Mouse (Mus musculus): ENCODE data around the gene Prnp. TPM values are rescaled to one million over a fixed set of nuclear protein-coding genes. Genes with fewer than 3 reads are reported as not detected.

Gene Prnp
- polyA plus RNA-seq, 1 experiment: 8.8 TPM

- TF ChIP-seq FLI1 (IDR thresholded peaks at IDR 0.05; ENCODE audit: low read length) (no peak), GATA1 (IDR thresholded peaks at IDR 0.05; ENCODE audit: borderline replicate concordance, low read length) (no peak)
- Histone ChIP-seq H3K9me3 (no peaks in the 10 kb centered on the region), H3K36me3 (replicated peaks; ENCODE audit: low read length) (no peaks in the 10 kb centered on the region), H3K4me3 (replicated peaks) (no peak overlapping the region), H3K27me3 (replicated peaks) (peaks cover 46% of the 10 kb centered on the region), H3K4me1 (peaks cover 29% of the 10 kb centered on the region)
Measured at GRCm38 (mm10) chr2:131883136-131883535, 26.6 kb upstream of the Prnp start.

- H3K9me3 ChIP-seq: no peaks in the 10 kb centered on the region
- H3K36me3 ChIP-seq (replicated peaks; ENCODE audit: low read length): no peaks in the 10 kb centered on the region
- no peak for TF ChIP-seq GATA1 (IDR thresholded peaks at IDR 0.05; ENCODE audit: borderline replicate concordance, low read length)
- no peak for TF ChIP-seq FLI1 (IDR thresholded peaks at IDR 0.05; ENCODE audit: low read length)
- H3K4me1 ChIP-seq: peaks cover 56% of the 10 kb centered on the region
- H3K4me3 ChIP-seq (replicated peaks): no peak overlapping the region
- peaks cover 47% of the 10 kb centered on the region for H3K27me3 ChIP-seq (replicated peaks)
Measured at GRCm38 (mm10) chr2:131886503-131887160, 23.1 kb upstream of the Prnp start.

- Histone ChIP-seq H3K4me3 (replicated peaks) (peak overlapping the region; percentile 71), H3K4me1 (peaks cover 62% of the 10 kb centered on the region), H3K27me3 (replicated peaks) (peaks cover 34% of the 10 kb centered on the region), H3K36me3 (replicated peaks; ENCODE audit: low read length) (no peaks in the 10 kb centered on the region), H3K9me3 (no peaks in the 10 kb centered on the region)
- TF ChIP-seq FLI1 (IDR thresholded peaks at IDR 0.05; ENCODE audit: low read length): no peak
- TF ChIP-seq GATA1 (IDR thresholded peaks at IDR 0.05; ENCODE audit: borderline replicate concordance, low read length): no peak
Measured at GRCm38 (mm10) chr2:131888233-131888632, 21.5 kb upstream of the Prnp start.

GRCm38 (mm10) chr2:131892534-131892933 lies 17.2 kb upstream of the Prnp start:
- H3K4me1 ChIP-seq: peaks cover 47% of the 10 kb centered on the region
- peak overlapping the region; percentile 42 for H3K4me3 ChIP-seq (replicated peaks)
- TF ChIP-seq FLI1 (IDR thresholded peaks at IDR 0.05; ENCODE audit: low read length) (no peak), GATA1 (IDR thresholded peaks at IDR 0.05; ENCODE audit: borderline replicate concordance, low read length) (no peak)
- H3K36me3 ChIP-seq (replicated peaks; ENCODE audit: low read length): no peaks in the 10 kb centered on the region
- H3K9me3 ChIP-seq: no peaks in the 10 kb centered on the region
- peaks cover 14% of the 10 kb centered on the region for H3K27me3 ChIP-seq (replicated peaks)

GRCm38 (mm10) chr2:131895106-131895505 lies 14.6 kb upstream of the Prnp start:
- TF ChIP-seq GATA1 (IDR thresholded peaks at IDR 0.05; ENCODE audit: borderline replicate concordance, low read length) (no peak), FLI1 (IDR thresholded peaks at IDR 0.05; ENCODE audit: low read length) (no peak)
- no peaks in the 10 kb centered on the region for H3K9me3 ChIP-seq
- H3K27me3 ChIP-seq (replicated peaks): peaks cover 3% of the 10 kb centered on the region
- peaks cover 27% of the 10 kb centered on the region for H3K4me1 ChIP-seq
- H3K36me3 ChIP-seq (replicated peaks; ENCODE audit: low read length): no peaks in the 10 kb centered on the region
- H3K4me3 ChIP-seq (replicated peaks): no peak overlapping the region

GRCm38 (mm10) chr2:131896011-131896410 lies 13.7 kb upstream of the Prnp start:
- peaks cover 18% of the 10 kb centered on the region for H3K4me1 ChIP-seq
- no peak overlapping the region for H3K4me3 ChIP-seq (replicated peaks)
- H3K27me3 ChIP-seq (replicated peaks): peaks cover 2% of the 10 kb centered on the region
- TF ChIP-seq GATA1 (IDR thresholded peaks at IDR 0.05; ENCODE audit: borderline replicate concordance, low read length) (no peak), FLI1 (IDR thresholded peaks at IDR 0.05; ENCODE audit: low read length) (no peak)
- no peaks in the 10 kb centered on the region for H3K36me3 ChIP-seq (replicated peaks; ENCODE audit: low read length)
- no peaks in the 10 kb centered on the region for H3K9me3 ChIP-seq

- Histone ChIP-seq H3K36me3 (replicated peaks; ENCODE audit: low read length) (no peaks in the 10 kb centered on the region), H3K27me3 (replicated peaks) (peaks cover 2% of the 10 kb centered on the region), H3K4me3 (replicated peaks) (no peak overlapping the region), H3K4me1 (peaks cover 5% of the 10 kb centered on the region), H3K9me3 (no peaks in the 10 kb centered on the region)
- no peak for TF ChIP-seq FLI1 (IDR thresholded peaks at IDR 0.05; ENCODE audit: low read length)
- TF ChIP-seq GATA1 (IDR thresholded peaks at IDR 0.05; ENCODE audit: borderline replicate concordance, low read length): no peak
Measured at GRCm38 (mm10) chr2:131897336-131898109, 12.2 kb upstream of the Prnp start.

- TF ChIP-seq FLI1 (IDR thresholded peaks at IDR 0.05; ENCODE audit: low read length): no peak
- no peak for TF ChIP-seq GATA1 (IDR thresholded peaks at IDR 0.05; ENCODE audit: borderline replicate concordance, low read length)
- Histone ChIP-seq H3K27me3 (replicated peaks) (no peaks in the 10 kb centered on the region), H3K4me3 (replicated peaks) (no peak overlapping the region), H3K4me1 (peaks cover 33% of the 10 kb centered on the region), H3K36me3 (replicated peaks; ENCODE audit: low read length) (no peaks in the 10 kb centered on the region), H3K9me3 (no peaks in the 10 kb centered on the region)
Measured at GRCm38 (mm10) chr2:131902423-131902822, 7.3 kb upstream of the Prnp start.

- peak overlapping the region; percentile 76 for H3K4me3 ChIP-seq (replicated peaks)
- no peaks in the 10 kb centered on the region for H3K27me3 ChIP-seq (replicated peaks)
- TF ChIP-seq GATA1 (IDR thresholded peaks at IDR 0.05; ENCODE audit: borderline replicate concordance, low read length) (no peak), FLI1 (IDR thresholded peaks at IDR 0.05; ENCODE audit: low read length) (no peak)
- H3K4me1 ChIP-seq: peaks cover 33% of the 10 kb centered on the region
- no peaks in the 10 kb centered on the region for H3K36me3 ChIP-seq (replicated peaks; ENCODE audit: low read length)
- no peaks in the 10 kb centered on the region for H3K9me3 ChIP-seq
Measured at GRCm38 (mm10) chr2:131902867-131903266, 6.9 kb upstream of the Prnp start.

- no peaks in the 10 kb centered on the region for H3K27me3 ChIP-seq (replicated peaks)
- H3K4me1 ChIP-seq: peaks cover 49% of the 10 kb centered on the region
- H3K4me3 ChIP-seq (replicated peaks): peak overlapping the region; percentile 9
- no peak for TF ChIP-seq GATA1 (IDR thresholded peaks at IDR 0.05; ENCODE audit: borderline replicate concordance, low read length)
- TF ChIP-seq FLI1 (IDR thresholded peaks at IDR 0.05; ENCODE audit: low read length): no peak
- H3K9me3 ChIP-seq: no peaks in the 10 kb centered on the region
- no peaks in the 10 kb centered on the region for H3K36me3 ChIP-seq (replicated peaks; ENCODE audit: low read length)
Measured at GRCm38 (mm10) chr2:131905025-131905424, 4.7 kb upstream of the Prnp start.

All from megakaryocyte, embryonic 14.5 days (primary cell).